Mouse (Mus musculus) midbrain, embryonic 12.5 days (tissue): ENCODE measurements around the gene Fam25c. TPM values are rescaled to one million over a fixed set of nuclear protein-coding genes. Genes with fewer than 3 reads are reported as not detected.
"Not testable (repeated sequence)": the region's sequence is repeated elsewhere in the genome, so short reads cannot be mapped to it uniquely, and the experiment has no call there.

Experiments
- ATAC-seq: fragments of 200-750 bp; cut with Nextera tagmentation; 2 replicates; pipeline ENCODE4 v1.8.0; 2017; ENCODE audit warnings: low read depth, moderate TSS enrichment, moderate library complexity; ENCODE audit not compliant: low FRiP score
- H3K27ac ChIP-seq: fragments of 300-500 bp; sonication (generic); replicated peaks from 2 replicates; pipeline ENCODE4 v1.5.1; 2016; ENCODE audit warnings: mild to moderate bottlenecking
- H3K27me3 ChIP-seq: fragments of 300-500 bp; sonication (generic); 2 replicates; pipeline ENCODE4 v1.6.1; 2016; ENCODE audit warnings: mild to moderate bottlenecking
- H3K36me3 ChIP-seq: fragments of 300-500 bp; sonication (generic); 2 replicates; pipeline ENCODE4 v1.6.1; 2016
- H3K4me1 ChIP-seq: fragments of 300-500 bp; sonication (generic); 2 replicates; pipeline ENCODE4 v1.6.1; 2016
- H3K4me2 ChIP-seq: fragments of 300-500 bp; sonication (generic); replicated peaks from 2 replicates; pipeline ENCODE4 v1.6.1; 2016; ENCODE audit warnings: mild to moderate bottlenecking, moderate library complexity
- H3K4me3 ChIP-seq: fragments of 300-500 bp; sonication (generic); 2 replicates; pipeline ENCODE4 v1.5.1; 2016; ENCODE audit warnings: mild to moderate bottlenecking
- H3K9ac ChIP-seq: fragments of 300-500 bp; sonication (generic); replicated peaks from 2 replicates; pipeline ENCODE4 v1.6.1; 2016; ENCODE audit warnings: mild to moderate bottlenecking, moderate library complexity
- H3K9me3 ChIP-seq: fragments of 300-500 bp; sonication (generic); 2 replicates; pipeline ENCODE4 v1.6.1; 2016; ENCODE audit warnings: mild to moderate bottlenecking
- WGBS: fragments of 180-500 bp; shearing (Covaris S2); methylation state at CpG from one replicate; pipeline ENCODE4 v1.1.7; 2016; 5-methylcytosine and 5-hydroxymethylcytosine counted together
- polyA plus RNA-seq: library from polyadenylated mRNA; unstranded; fragments of >200 nt; fragmentation: Nextera tagmentation; extraction: Ambion mirVana; gene quantifications from 2 replicates; pipeline ENCODE4 v1.2.1, GENCODE M21; 2016

The Fam25c gene
- polyA plus RNA-seq, 1 experiment from 2014 or later: not detected

DNA sequence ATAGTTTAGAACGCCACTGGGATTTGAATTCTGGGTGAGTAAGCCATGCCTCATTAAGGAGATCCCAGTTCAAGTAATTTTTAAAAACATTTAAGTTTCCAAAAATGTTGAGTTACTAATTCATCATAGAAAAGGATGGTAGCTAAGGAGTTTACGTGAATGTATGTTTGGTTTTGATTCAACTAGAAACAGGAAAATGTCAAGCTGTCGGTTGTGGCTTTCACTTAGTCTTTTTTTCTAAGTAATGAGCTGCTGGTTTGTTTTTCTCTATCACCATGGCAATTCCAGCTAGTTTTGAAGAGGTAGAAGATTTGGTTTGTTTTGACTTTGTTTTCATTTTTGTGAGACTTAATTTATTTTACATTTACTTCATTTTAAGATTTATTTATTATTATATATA is 37.8 kb downstream of the Fam25c start:
- no peak overlapping the region for H3K27ac ChIP-seq
- no peaks in the 10 kb centered on the region for H3K27me3 ChIP-seq
- ATAC-seq: no peak
- no peak overlapping the region for H3K9ac ChIP-seq
- H3K36me3 ChIP-seq: peaks cover 29% of the 10 kb centered on the region
- H3K4me2 ChIP-seq: no peak overlapping the region
- H3K4me3 ChIP-seq: no peak overlapping the region
- 97% methylated on average over 3 of the region's 3 CpGs for WGBS
- peaks cover 9% of the 10 kb centered on the region for H3K4me1 ChIP-seq
- H3K9me3 ChIP-seq: no peaks in the 10 kb centered on the region

DNA sequence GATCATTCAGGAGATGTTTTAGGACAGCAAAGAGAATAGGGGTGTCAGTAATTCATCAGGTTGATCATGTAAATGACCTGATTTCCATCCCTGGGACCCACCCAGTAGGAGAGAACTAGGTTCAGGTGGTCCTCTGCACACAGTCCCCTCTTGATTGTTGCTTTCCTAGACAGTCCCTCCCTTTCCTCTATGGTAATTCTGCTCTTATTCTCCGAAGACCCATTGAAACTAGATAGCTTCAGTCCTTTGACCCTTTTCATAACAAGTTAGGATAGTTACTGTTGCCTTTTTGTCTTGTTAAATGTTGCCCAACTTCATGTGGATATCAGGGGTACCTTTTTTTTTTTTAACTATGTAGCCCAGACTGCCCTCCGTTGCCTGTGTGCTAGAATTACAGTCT is 38.9 kb downstream of the Fam25c start:
- H3K27me3 ChIP-seq: no peaks in the 10 kb centered on the region
- no peak for ATAC-seq
- peaks cover 17% of the 10 kb centered on the region for H3K4me1 ChIP-seq
- peaks cover 24% of the 10 kb centered on the region for H3K36me3 ChIP-seq
- no peaks in the 10 kb centered on the region for H3K9me3 ChIP-seq
- H3K27ac ChIP-seq: no peak overlapping the region
- 99% methylated on average over 2 of the region's 2 CpGs for WGBS
- H3K4me2 ChIP-seq: no peak overlapping the region
- H3K4me3 ChIP-seq: no peak overlapping the region
- no peak overlapping the region for H3K9ac ChIP-seq

DNA sequence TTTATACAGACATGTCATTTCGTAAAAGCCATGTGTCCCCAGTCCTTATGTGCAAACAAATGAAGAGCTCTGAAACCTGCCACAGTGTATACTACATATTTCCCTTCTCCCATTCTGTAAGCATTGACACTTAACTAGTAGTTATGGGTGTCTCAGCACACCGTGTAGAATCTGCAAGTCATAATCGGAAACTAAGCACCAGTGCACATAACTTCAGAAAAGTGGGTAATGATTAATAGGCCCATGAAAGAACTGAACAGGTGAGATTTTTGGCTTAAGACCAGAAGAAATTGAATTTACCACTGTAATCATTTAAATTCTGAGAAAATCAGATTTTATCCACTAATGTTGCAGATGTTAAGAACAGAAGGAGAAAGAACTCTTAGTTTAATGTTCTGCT is 40.4 kb downstream of the Fam25c start:
- 96% methylated on average over 3 of the region's 3 CpGs for WGBS
- peaks cover 12% of the 10 kb centered on the region for H3K36me3 ChIP-seq
- peaks cover 18% of the 10 kb centered on the region for H3K4me1 ChIP-seq
- no peak overlapping the region for H3K4me3 ChIP-seq
- no peak overlapping the region for H3K4me2 ChIP-seq
- H3K9me3 ChIP-seq: no peaks in the 10 kb centered on the region
- no peak for ATAC-seq
- H3K9ac ChIP-seq: no peak overlapping the region
- H3K27ac ChIP-seq: no peak overlapping the region
- H3K27me3 ChIP-seq: no peaks in the 10 kb centered on the region

DNA sequence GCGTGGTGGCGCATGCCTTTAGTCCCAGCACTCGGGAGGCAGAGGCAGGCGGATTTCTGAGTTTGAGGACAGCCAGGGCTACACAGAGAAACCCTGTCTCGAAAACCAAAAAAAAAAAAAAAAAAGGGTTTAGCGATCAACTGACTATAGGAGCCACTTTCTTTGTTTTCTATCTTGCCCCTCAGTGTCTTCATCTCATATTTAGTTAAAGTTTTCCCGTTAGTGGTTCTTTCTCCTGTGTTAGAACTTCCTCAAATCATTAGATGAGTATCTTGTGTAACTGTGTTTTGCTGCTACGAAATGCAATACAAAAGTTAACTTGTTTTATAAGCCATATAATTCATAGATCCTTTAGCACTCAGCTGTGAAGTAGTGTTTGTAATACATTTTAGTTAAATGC is 40.9 kb downstream of the Fam25c start:
- H3K9me3 ChIP-seq, H3K27me3 ChIP-seq, H3K36me3 ChIP-seq, ATAC-seq, H3K9ac ChIP-seq, H3K4me2 ChIP-seq, H3K27ac ChIP-seq, H3K4me3 ChIP-seq: not testable (repeated sequence)
- peaks cover 20% of the 10 kb centered on the region for H3K4me1 ChIP-seq
- 91% methylated on average over 8 of the region's 8 CpGs for WGBS

DNA sequence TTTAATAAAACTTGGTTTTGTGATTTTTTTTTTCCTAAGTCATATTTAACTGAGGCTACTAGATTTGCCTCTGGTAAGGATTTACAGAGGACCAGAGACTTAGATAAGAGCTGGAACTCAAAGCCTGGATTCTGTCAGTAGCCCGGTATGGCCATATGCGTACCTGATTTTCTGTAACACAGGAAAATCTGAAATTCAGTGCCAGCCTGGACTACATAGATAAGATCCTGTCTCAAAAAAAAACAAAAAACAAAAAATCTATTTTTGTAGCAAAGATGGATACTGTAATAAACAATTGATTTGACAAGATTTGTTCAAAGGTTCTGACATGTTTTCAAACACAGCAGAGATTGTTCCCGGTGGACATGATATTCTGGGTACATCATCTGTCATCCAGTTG is 41.6 kb downstream of the Fam25c start:
- H3K36me3 ChIP-seq: 0 out of 2 replicates have a peak, but pooled peaks cover 6% of the 10 kb centered on the region
- ATAC-seq: no peak
- no peaks in the 10 kb centered on the region for H3K9me3 ChIP-seq
- no peak overlapping the region for H3K4me3 ChIP-seq
- no peaks in the 10 kb centered on the region for H3K27me3 ChIP-seq
- H3K27ac ChIP-seq: no peak overlapping the region
- H3K9ac ChIP-seq: no peak overlapping the region
- WGBS: 91% methylated on average over 3 of the region's 3 CpGs
- H3K4me2 ChIP-seq: no peak overlapping the region
- peaks cover 20% of the 10 kb centered on the region for H3K4me1 ChIP-seq

DNA sequence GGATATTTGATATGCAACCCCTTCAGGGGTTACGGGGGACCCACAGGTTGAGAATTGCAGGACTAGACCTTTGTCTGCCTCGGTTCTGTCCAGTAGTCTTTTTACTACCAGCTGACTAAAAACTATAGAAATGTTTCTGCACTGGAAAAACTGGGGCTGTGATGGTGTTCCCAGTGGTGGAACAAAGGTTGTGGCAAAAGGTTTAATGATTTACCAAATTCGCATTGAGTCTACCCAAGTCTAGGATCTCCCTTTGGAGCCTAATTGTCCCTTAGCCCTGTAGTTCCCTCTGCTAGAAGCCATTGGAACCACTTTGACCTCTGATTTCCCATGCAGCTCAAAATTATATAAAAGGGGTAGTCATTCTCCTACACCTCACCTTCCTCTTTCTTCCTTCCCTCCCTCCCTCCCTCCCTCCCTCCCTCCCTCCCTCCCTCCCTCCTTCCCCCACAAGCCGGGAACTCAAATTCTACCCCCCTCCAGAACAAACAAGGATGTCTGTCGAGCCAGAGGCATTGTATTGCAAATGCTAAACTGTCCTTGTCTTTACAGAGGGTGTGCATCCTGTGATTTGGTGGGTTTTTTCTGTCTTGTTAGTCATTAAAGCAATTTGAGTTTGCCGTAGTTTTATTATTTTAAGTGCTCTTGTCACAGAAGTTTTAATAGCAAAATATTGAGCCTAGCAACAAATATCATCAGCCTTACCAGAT is 42.7 kb downstream of the Fam25c start:
- Histone ChIP-seq H3K9me3 (no peaks in the 10 kb centered on the region), H3K9ac (peak overlapping the region; percentile 50), H3K36me3 (no peaks in the 10 kb centered on the region), H3K4me2 (peak overlapping the region; percentile 78), H3K4me3 (peak overlapping the region; percentile 93), H3K27me3 (no peaks in the 10 kb centered on the region), H3K27ac (no peak overlapping the region), H3K4me1 (peaks cover 20% of the 10 kb centered on the region)
- WGBS: 24% methylated on average over 5 of the region's 6 CpGs
- no peak for ATAC-seq

DNA sequence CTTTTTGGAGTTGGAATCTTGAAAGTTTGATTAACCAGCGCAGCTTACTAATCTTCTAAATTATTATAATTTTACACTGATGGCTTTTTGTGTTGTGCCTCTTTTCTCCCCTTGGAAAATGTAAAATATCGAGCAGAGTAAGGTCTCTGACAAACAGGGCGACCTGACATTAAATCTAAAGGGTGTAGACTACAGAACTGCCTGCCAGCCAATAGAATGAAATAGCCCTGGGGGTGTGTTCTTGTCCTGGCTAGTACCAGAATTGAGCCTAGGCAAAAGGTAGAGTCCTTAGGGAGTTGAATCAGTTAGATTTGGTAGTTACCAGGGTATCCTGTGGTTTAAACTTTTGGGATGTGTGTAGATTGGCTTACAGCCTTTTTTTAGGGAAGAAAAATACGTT is 43.5 kb downstream of the Fam25c start:
- no peak overlapping the region; the same call in 1 of the 2 replicates for H3K27ac ChIP-seq
- no peaks in the 10 kb centered on the region for H3K27me3 ChIP-seq
- H3K9ac ChIP-seq: peak overlapping the region; percentile 95
- H3K4me3 ChIP-seq: peak overlapping the region; percentile 93
- H3K4me2 ChIP-seq: peak overlapping the region; percentile 78
- no peaks in the 10 kb centered on the region for H3K9me3 ChIP-seq
- whole genome bisulfite sequencing: 1% methylated on average over 4 of the region's 4 CpGs
- ATAC-seq: no peak
- H3K36me3 ChIP-seq: no peaks in the 10 kb centered on the region
- peaks cover 20% of the 10 kb centered on the region for H3K4me1 ChIP-seq

DNA sequence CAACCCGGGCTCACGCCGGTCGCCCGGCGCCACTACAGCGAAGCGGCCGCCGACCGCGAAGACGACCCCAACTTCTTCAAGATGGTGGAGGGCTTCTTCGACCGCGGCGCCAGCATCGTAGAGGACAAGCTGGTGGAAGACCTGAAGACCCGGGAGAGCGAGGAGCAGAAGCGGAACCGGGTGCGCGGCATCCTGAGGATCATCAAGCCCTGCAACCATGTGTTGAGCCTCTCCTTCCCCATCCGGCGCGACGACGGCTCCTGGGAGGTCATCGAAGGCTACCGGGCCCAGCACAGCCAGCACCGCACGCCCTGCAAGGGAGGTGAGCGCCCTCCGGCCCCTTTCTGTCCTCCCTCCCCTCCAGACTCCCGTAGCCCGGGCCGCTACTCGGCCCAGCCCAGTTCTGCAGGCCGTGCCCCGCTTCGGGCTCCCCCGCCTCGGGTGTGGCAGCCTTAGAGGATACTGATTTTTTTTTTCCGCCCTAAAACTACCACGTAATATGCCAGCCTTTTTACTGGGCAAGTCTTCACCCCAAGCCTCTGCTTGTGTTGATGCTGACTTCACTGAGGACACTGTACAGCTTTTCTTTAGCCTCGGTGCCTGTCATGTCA is 44.1 kb downstream of the Fam25c start:
- Histone ChIP-seq H3K4me1 (peaks cover 20% of the 10 kb centered on the region), H3K27ac (peak overlapping the region; percentile 99), H3K27me3 (no peaks in the 10 kb centered on the region), H3K36me3 (no peaks in the 10 kb centered on the region), H3K4me3 (peak overlapping the region; percentile 93), H3K9me3 (no peaks in the 10 kb centered on the region), H3K4me2 (peak overlapping the region; percentile 78), H3K9ac (peak overlapping the region; percentile 95)
- ATAC-seq: peak; percentile 34
- WGBS: under 1% methylated on average over 47 of the region's 47 CpGs

DNA sequence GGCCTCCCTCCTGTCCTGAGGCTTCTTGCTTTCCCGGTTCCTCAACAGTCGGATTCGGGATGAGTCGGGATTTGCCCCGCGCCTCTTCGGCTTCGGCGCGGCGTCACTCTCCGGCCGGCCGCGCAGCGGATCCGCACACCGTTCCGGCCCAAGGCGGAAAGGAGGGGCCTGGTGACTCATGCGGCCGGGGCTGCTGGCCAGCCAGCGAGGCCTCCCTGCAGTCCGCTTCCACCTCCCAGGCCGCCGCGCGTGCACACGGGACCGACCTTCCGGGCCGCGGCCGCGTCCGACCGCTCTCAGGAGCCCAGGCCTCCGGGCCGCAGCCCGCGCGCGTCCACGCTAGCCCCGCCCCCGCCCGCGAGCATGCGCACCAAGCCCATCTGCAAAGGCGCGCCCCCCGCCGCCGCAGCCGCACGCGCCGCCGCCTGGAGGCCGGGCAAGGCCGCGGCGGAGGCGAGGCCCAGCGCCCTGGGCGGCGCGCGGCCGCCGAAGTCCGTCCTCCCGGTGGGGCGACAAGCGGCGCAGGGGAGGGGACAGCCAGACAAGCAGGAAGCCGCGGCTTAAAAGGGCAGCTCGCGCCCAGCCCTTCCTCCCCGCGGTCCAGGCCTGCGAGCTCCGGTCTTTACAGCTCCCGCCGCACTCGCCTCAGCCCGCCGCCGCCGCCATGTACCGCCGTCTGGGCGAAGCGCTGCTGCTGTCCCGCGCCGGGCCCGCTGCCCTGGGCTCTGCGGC is 44.8 kb downstream of the Fam25c start, which contains the start of the genes Shld2 and Glud1:
Gene Shld2, minus strand, starts transcription at position 260 of the 732 bp plus-strand sequence.
Gene Glud1, plus strand, starts transcription at position 494 of the 732 bp plus-strand sequence.
- peak within 1 kb of the TSS; percentile 93 for H3K4me3 ChIP-seq
- H3K27ac ChIP-seq: peak within 1 kb of the TSS; percentile 99
- H3K27me3 ChIP-seq: no peaks in the 10 kb centered on the region
- H3K36me3 ChIP-seq: no peaks in the 10 kb centered on the region
- H3K9me3 ChIP-seq: no peaks in the 10 kb centered on the region
- peak within 1 kb of the TSS; percentile 95 for H3K9ac ChIP-seq
- peak; percentile 96 for ATAC-seq
- peaks cover 20% of the 10 kb centered on the region for H3K4me1 ChIP-seq
- WGBS: under 1% methylated on average over 68 of the region's 100 CpGs
- peak within 1 kb of the TSS; percentile 78 for H3K4me2 ChIP-seq

DNA sequence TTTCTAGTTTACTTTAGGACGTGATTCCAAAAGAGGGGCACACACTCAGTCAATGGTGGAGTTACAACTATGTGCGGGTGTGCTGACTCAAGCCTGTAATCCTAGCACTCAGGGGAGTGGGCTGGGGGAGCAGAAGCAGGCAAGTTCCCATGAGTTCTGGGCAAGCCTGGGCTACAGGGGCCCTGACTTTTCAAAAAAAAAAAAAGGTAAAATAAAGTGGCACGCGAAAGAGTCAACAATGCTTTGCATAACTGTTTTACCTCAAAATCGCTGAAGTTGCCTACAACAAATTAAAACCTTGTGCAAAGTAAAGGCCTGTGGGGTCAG is 45.4 kb downstream of the Fam25c start:
- no peak for ATAC-seq
- WGBS: 7% methylated on average over 5 of the region's 5 CpGs

DNA sequence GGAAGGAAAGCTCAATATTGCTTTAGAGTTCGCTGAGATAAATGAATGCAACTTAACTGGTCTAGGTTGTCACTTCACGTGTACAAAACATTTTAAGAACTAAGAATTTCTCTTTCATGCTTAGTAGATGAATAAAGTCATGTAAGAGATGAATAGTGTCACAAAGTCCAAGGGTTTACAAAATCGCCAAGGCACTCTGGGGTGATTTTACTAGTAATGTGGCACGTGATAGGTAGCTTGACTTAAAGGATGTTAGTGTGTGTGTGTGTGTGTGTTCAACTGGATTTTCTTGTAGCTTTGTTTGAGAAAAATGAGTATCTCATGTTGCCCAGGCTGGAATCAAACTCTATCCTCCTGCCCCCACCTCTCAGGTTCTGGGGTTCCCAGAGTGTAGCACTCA is 46.0 kb downstream of the Fam25c start:
- WGBS: 91% methylated on average over 4 of the region's 4 CpGs
- ATAC-seq: no peak
- H3K9ac ChIP-seq: no peak overlapping the region
- no peak overlapping the region for H3K4me2 ChIP-seq
- no peaks in the 10 kb centered on the region for H3K27me3 ChIP-seq
- H3K4me3 ChIP-seq: no peak overlapping the region
- H3K27ac ChIP-seq: no peak overlapping the region
- no peaks in the 10 kb centered on the region for H3K36me3 ChIP-seq
- peaks cover 20% of the 10 kb centered on the region for H3K4me1 ChIP-seq
- H3K9me3 ChIP-seq: no peaks in the 10 kb centered on the region

More for the DNA sequence above, 45.4 kb downstream of the Fam25c start:
- Histone ChIP-seq H3K27me3 (no peaks in the 10 kb centered on the region), H3K4me2 (peak overlapping the region; percentile 78), H3K9me3 (no peaks in the 10 kb centered on the region), H3K9ac (peak overlapping the region; percentile 95), H3K4me3 (peak overlapping the region; percentile 93), H3K27ac (peak overlapping the region; percentile 99), H3K4me1 (peaks cover 20% of the 10 kb centered on the region), H3K36me3 (no peaks in the 10 kb centered on the region)

DNA sequence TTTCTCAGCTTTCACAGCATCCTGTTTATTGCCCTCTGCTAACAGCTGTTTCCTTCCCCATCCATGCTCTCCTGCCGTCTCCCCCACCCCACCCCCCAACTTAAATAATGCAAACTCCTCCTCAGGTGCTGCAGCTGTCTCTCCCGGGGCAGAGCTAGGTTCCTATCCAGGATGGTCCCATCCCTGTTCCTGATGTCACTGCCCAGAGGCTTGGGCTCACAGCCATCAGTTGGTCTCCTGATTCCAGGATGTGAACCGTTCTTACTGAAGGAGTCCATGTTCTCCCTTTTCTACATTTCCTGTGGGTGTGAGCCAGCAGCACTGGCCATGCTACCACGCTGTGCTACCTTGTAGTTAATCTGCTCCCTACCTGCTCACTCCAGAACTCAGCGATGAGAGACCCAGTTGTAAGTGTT is 52.0 kb downstream of the Fam25c start:
- ATAC-seq: no peak
- H3K27me3 ChIP-seq: no peaks in the 10 kb centered on the region
- no peaks in the 10 kb centered on the region for H3K36me3 ChIP-seq
- no peak overlapping the region for H3K4me3 ChIP-seq
- H3K4me2 ChIP-seq: no peak overlapping the region
- WGBS: 49% methylated on average over 5 of the region's 5 CpGs
- no peaks in the 10 kb centered on the region for H3K4me1 ChIP-seq
- no peaks in the 10 kb centered on the region for H3K9me3 ChIP-seq
- no peak overlapping the region for H3K9ac ChIP-seq
- H3K27ac ChIP-seq: no peak overlapping the region
